8 mouse cellular contexts compared by ENCODE assay signal in the genomic region with DNA sequence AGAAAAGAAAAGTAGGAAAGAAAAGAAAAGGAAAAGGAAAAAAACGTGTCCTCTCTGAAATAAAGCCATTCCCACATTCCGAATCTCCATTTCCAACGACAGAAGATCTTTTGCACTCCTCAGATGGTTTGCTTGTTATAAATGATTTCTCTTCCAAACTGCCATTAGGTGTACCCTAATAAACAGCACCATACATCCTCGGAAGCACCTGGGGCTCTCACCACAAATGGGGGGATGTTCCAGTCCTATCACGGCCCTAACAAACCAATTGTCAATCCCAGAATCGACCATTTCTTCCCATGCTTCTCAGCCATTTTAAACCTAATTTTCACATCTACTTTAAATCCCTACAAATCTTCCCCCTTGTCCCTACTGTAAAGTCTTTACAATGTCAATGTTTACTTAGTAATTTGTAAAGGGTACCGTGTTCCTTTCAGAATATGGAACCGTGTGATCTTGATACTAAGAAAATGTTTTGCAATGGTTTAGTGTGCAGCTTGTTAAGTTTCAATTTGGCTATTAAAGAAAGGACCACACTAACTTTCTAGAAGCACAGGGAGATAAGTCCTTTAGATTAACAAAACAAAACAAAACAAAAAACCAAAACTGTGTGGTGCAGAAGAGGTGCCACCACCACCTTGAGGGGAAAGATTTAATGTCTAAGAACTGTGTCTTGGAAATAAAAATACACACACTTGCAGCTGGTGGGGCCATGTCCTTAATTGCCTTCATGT.
A peak's percentile ranks its signal among the peaks of the same experiment; 100 is the strongest.
DNase-seq lines count a peak whose midpoint lies in the region; ATAC-seq lines count a peak whose summit lies in the region.

No protein-coding gene starts in this region.

- H3K4me2 ChIP-seq in lung, embryonic 15.5 days: peak overlapping the region; percentile 57
- peak overlapping the region; percentile 80 for H3K4me2 ChIP-seq in embryonic facial prominence, embryonic 14.5 days (ENCODE audit: low read depth, low read length)
- H3K4me2 ChIP-seq in limb, embryonic 11.5 days (ENCODE audit: low read depth, severe bottlenecking): peak overlapping the region; percentile 42; the same call in 1 of the 2 replicates

- peak overlapping the region; percentile 89 for H3K27ac ChIP-seq in lung, embryonic 15.5 days
- peak overlapping the region; percentile 97 for H3K27ac ChIP-seq in embryonic facial prominence, embryonic 14.5 days (replicated peaks; ENCODE audit: low read depth, low read length)
- no peak overlapping the region; the same call in 1 of the 2 replicates for H3K27ac ChIP-seq in limb, embryonic 11.5 days (replicated peaks; ENCODE audit: low read depth, low read length)

- H3K27me3 ChIP-seq in lung, embryonic 15.5 days: no peaks in the 10 kb centered on the region
- H3K27me3 ChIP-seq in embryonic facial prominence, embryonic 14.5 days (replicated peaks; ENCODE audit: control insufficient read depth, insufficient read depth, low read length): no peaks in the 10 kb centered on the region
- no peaks in the 10 kb centered on the region for H3K27me3 ChIP-seq in limb, embryonic 11.5 days (ENCODE audit: control insufficient read depth, insufficient read depth, low read length)

- H3K4me3 ChIP-seq in lung, embryonic 15.5 days: 0 out of 2 replicates have a peak overlapping the region, but pooled peaks have one; percentile 40
- H3K4me3 ChIP-seq in embryonic facial prominence, embryonic 14.5 days (ENCODE audit: low read depth, low read length): peak overlapping the region; percentile 15; the same call in 1 of the 2 replicates
- H3K4me3 ChIP-seq in limb, embryonic 11.5 days (ENCODE audit: low read depth, low read length): no peak overlapping the region

- H3K9me3 ChIP-seq in lung, embryonic 15.5 days: no peaks in the 10 kb centered on the region
- no peaks in the 10 kb centered on the region for H3K9me3 ChIP-seq in embryonic facial prominence, embryonic 14.5 days (ENCODE audit: control insufficient read depth, low read length)
- no peaks in the 10 kb centered on the region for H3K9me3 ChIP-seq in limb, embryonic 11.5 days (ENCODE audit: control insufficient read depth, low read length)

- peaks cover 23% of the 10 kb centered on the region for H3K4me1 ChIP-seq in lung, embryonic 15.5 days
- H3K4me1 ChIP-seq in embryonic facial prominence, embryonic 14.5 days (ENCODE audit: control insufficient read depth, insufficient read depth, low read length): peaks cover 24% of the 10 kb centered on the region
- peaks cover 11% of the 10 kb centered on the region; the same call in 1 of the 2 replicates for H3K4me1 ChIP-seq in limb, embryonic 11.5 days (ENCODE audit: control insufficient read depth, insufficient read depth, low read length)

- no peaks in the 10 kb centered on the region for H3K36me3 ChIP-seq in lung, embryonic 15.5 days
- H3K36me3 ChIP-seq in embryonic facial prominence, embryonic 14.5 days (ENCODE audit: control insufficient read depth, insufficient read depth, low read length): no peaks in the 10 kb centered on the region
- no peaks in the 10 kb centered on the region for H3K36me3 ChIP-seq in limb, embryonic 11.5 days (ENCODE audit: control insufficient read depth, insufficient read depth, low read length)

- 13% methylated on average over 8 of the region's 8 CpGs for WGBS in lung, embryonic 15.5 days
- 27% methylated on average over 8 of the region's 8 CpGs for WGBS in embryonic facial prominence, embryonic 14.5 days
- 39% methylated on average over 8 of the region's 8 CpGs for WGBS in limb, embryonic 11.5 days

- DNase-seq in lung, adult 18-20 months: no peak
- no peak for DNase-seq in embryonic facial prominence, embryonic 14.5 days (ENCODE audit: low spot score)
- DNase-seq in limb, embryonic 11.5 days (ENCODE audit: low spot score): no peak
- DNase-seq in retina, postnatal 1 day: peak; percentile 31
- no peak for DNase-seq in layer of hippocampus, adult 9-10 months (ENCODE audit: low spot score)

- no peak for ATAC-seq in lung, embryonic 15.5 days (ENCODE audit: borderline replicate concordance, extremely low read depth, low FRiP score, low TSS enrichment)
- ATAC-seq in embryonic facial prominence, embryonic 14.5 days (ENCODE audit: low read depth): no peak
- no peak for ATAC-seq in limb, embryonic 11.5 days (ENCODE audit: insufficient number of reproducible peaks, low FRiP score, low TSS enrichment, low read depth)
- ATAC-seq in monocyte, adult 5-6 weeks (replicated peaks; ENCODE audit: insufficient number of reproducible peaks, low FRiP score, low TSS enrichment, poor library complexity, severe bottlenecking): no peak
- ATAC-seq in inflammation-experienced regulatory T-cells, adult 6 months: no peak

- peak overlapping the region; percentile 33; the same call in 1 of the 2 replicates for H3K9ac ChIP-seq in lung, embryonic 15.5 days
- peak overlapping the region; percentile 73; the same call in 1 of the 2 replicates for H3K9ac ChIP-seq in embryonic facial prominence, embryonic 14.5 days (ENCODE audit: low read depth, low read length)
- peak overlapping the region; percentile 41; the same call in 1 of the 2 replicates for H3K9ac ChIP-seq in limb, embryonic 11.5 days (ENCODE audit: low read length)
